Mouse (Mus musculus): ENCODE data around the gene Slc9a9. TPM values are rescaled to one million over a fixed set of nuclear protein-coding genes. Genes with fewer than 3 reads are reported as not detected.

The Slc9a9 gene
- total and polyA plus RNA-seq, 3 experiments = 0.46 to 0.71 TPM; not detected in 1

- no peak overlapping the region for H3K9ac ChIP-seq (ENCODE audit: control insufficient read depth, low read depth, low read length, poor library complexity, severe bottlenecking)
- no peak overlapping the region for H3K4me3 ChIP-seq (ENCODE audit: control insufficient read depth in 1 of 2, insufficient read depth in 1 of 2, low read depth in 2 of 2, low read length in 2 of 2)
- H3K79me2 ChIP-seq (ENCODE audit: control insufficient read depth, insufficient read depth, low read length, poor library complexity) = no peaks in the 10 kb centered on the region
- no peaks in the 10 kb centered on the region for H3K27me3 ChIP-seq (ENCODE audit: control insufficient read depth in 1 of 2, insufficient read depth in 2 of 2, low read length in 2 of 2)
- H3K9me3 ChIP-seq (replicated peaks; ENCODE audit: insufficient read depth, low read length) = no peaks in the 10 kb centered on the region
- no peak for DNase-seq (ENCODE audit: low read depth, low spot score)
- TF ChIP-seq POLR2AphosphoS2 (IDR thresholded peaks at IDR 0.05; ENCODE audit: low read length) = no peak
- no peak for TF ChIP-seq RCOR1 (IDR thresholded peaks at IDR 0.05; ENCODE audit: low read depth, low read length)
- TF ChIP-seq ZMIZ1 (IDR thresholded peaks at IDR 0.05; ENCODE audit: low read depth, low read length) = no peak
- no peak for TF ChIP-seq SIN3A (IDR thresholded peaks at IDR 0.05; ENCODE audit: low read length)
- no peak for TF ChIP-seq JUND (IDR thresholded peaks at IDR 0.05; ENCODE audit: low read depth, low read length)
- TF ChIP-seq MAFK (IDR thresholded peaks at IDR 0.05; ENCODE audit: borderline replicate concordance, low read depth, low read length) = no peak
- no peak for TF ChIP-seq ZKSCAN1 (IDR thresholded peaks at IDR 0.05; ENCODE audit: low read depth, low read length)
- H3K36me3 ChIP-seq (ENCODE audit: control insufficient read depth in 1 of 2, insufficient read depth in 2 of 2, low read length in 2 of 2) = no peaks in the 10 kb centered on the region
- H3K4me1 ChIP-seq (ENCODE audit: control insufficient read depth in 1 of 2, insufficient read depth in 2 of 2, low read length in 2 of 2) = no peaks in the 10 kb centered on the region
- no peak overlapping the region for H3K27ac ChIP-seq (ENCODE audit: control insufficient read depth, low read depth, low read length)
Measured at GRCm38 (mm10) chr9:95186386-95187289, 516.9 kb downstream of the Slc9a9 start.

- no peaks in the 10 kb centered on the region for H3K79me2 ChIP-seq (ENCODE audit: control insufficient read depth, insufficient read depth, low read length, poor library complexity)
- H3K4me1 ChIP-seq (ENCODE audit: control insufficient read depth in 1 of 2, insufficient read depth in 2 of 2, low read length in 2 of 2) = no peaks in the 10 kb centered on the region
- no peak overlapping the region for H3K27ac ChIP-seq (ENCODE audit: control insufficient read depth, low read depth, low read length)
- H3K9ac ChIP-seq (ENCODE audit: control insufficient read depth, low read depth, low read length, poor library complexity, severe bottlenecking) = no peak overlapping the region
- DNase-seq (ENCODE audit: low read depth, low spot score) = no peak
- no peak overlapping the region for H3K4me3 ChIP-seq (ENCODE audit: control insufficient read depth in 1 of 2, insufficient read depth in 1 of 2, low read depth in 2 of 2, low read length in 2 of 2)
- H3K27me3 ChIP-seq (ENCODE audit: control insufficient read depth in 1 of 2, insufficient read depth in 2 of 2, low read length in 2 of 2) = no peaks in the 10 kb centered on the region
- TF ChIP-seq CTCF (IDR thresholded peaks at IDR 0.05 in 2 of 3, conservative IDR thresholded peaks at IDR 0.05 in 1 of 3; ENCODE audit: control insufficient read depth in 1 of 3, insufficient read depth in 1 of 3, low read depth in 2 of 3, low read length in 3 of 3, poor library complexity in 1 of 3, severe bottlenecking in 1 of 3) (no peak), MYC (IDR thresholded peaks at IDR 0.05; ENCODE audit: low read depth, low read length) (no peak), ZKSCAN1 (IDR thresholded peaks at IDR 0.05; ENCODE audit: low read depth, low read length) (no peak), TAL1 (IDR thresholded peaks at IDR 0.05; ENCODE audit: low read length) (no peak)
- H3K36me3 ChIP-seq (ENCODE audit: control insufficient read depth in 1 of 2, insufficient read depth in 2 of 2, low read length in 2 of 2) = no peaks in the 10 kb centered on the region
- no peaks in the 10 kb centered on the region for H3K9me3 ChIP-seq (replicated peaks; ENCODE audit: insufficient read depth, low read length)
Measured at GRCm38 (mm10) chr9:95188362-95189217, 518.9 kb downstream of the Slc9a9 start.

GRCm38 (mm10) chr9:95189218-95189605 lies 519.5 kb downstream of the Slc9a9 start:
- Histone ChIP-seq H3K4me3 (ENCODE audit: control insufficient read depth in 1 of 2, insufficient read depth in 1 of 2, low read depth in 2 of 2, low read length in 2 of 2) (no peak overlapping the region), H3K9ac (ENCODE audit: control insufficient read depth, low read depth, low read length, poor library complexity, severe bottlenecking) (no peak overlapping the region), H3K79me2 (ENCODE audit: control insufficient read depth, insufficient read depth, low read length, poor library complexity) (no peaks in the 10 kb centered on the region), H3K27me3 (ENCODE audit: control insufficient read depth in 1 of 2, insufficient read depth in 2 of 2, low read length in 2 of 2) (no peaks in the 10 kb centered on the region), H3K27ac (ENCODE audit: control insufficient read depth, low read depth, low read length) (no peak overlapping the region), H3K36me3 (ENCODE audit: control insufficient read depth in 1 of 2, insufficient read depth in 2 of 2, low read length in 2 of 2) (no peaks in the 10 kb centered on the region), H3K9me3 (replicated peaks; ENCODE audit: insufficient read depth, low read length) (no peaks in the 10 kb centered on the region), H3K4me1 (ENCODE audit: control insufficient read depth in 1 of 2, insufficient read depth in 2 of 2, low read length in 2 of 2) (no peaks in the 10 kb centered on the region)
- no peak for DNase-seq (ENCODE audit: low read depth, low spot score)
- no peak for TF ChIP-seq MXI1 (IDR thresholded peaks at IDR 0.05; ENCODE audit: low read depth, low read length)
- no peak for TF ChIP-seq POLR2AphosphoS5 (IDR thresholded peaks at IDR 0.05; ENCODE audit: borderline replicate concordance, low read depth, low read length)

Data from MEL (cell line).